Mouse (Mus musculus) gastrocnemius, postnatal 36 days (tissue): ENCODE results near the gene Ephx3. TPM values are rescaled to one million over a fixed set of nuclear protein-coding genes. Genes with fewer than 3 reads are reported as not detected.
"Not testable (repeated sequence)": the region's sequence is repeated elsewhere in the genome, so short reads cannot be mapped to it uniquely, and the experiment has no call there.

ENCODE experiments used
- DNase-seq, 2 experiments: peaks; one replicate each; pipeline ENCODE4 v3.0.0; 2022
- intact Hi-C: fragments of 180-260 bp; cut with DNase I; formaldehyde crosslinking; loops from one replicate; pipeline ENCODE4 v1.15.1; 2025
- long read RNA-seq, 2 experiments: library from polyadenylated mRNA; stranded (forward); transcript quantifications; one replicate each; pipeline ENCODE4 v2.0.0; 2021
- total RNA-seq, 2 experiments: library from RNA; stranded (reverse); gene quantifications; 2 replicates each; pipeline ENCODE4 v1.2.3; 2021

Gene Ephx3
- under 1 TPM; 0.23 to 0.42 TPM for total RNA-seq
- long read RNA-seq, experiment 1 = 0 reads
- long read RNA-seq, experiment 2 = 0 reads

GRCm38 (mm10) chr17:32188863-32189636 lies at the start of gene Ephx3:
Gene Ephx3 (minus strand): TSS chr17:32189549.
- intact Hi-C loops = no loop called here

GRCm38 (mm10) chr17:32238589-32238988 lies 49.2 kb upstream of the Ephx3 start:
- intact Hi-C loops = loop anchor here (5.0 kb wide), 1 partner anchor 44 kb away; the partner anchor contains the start of gene Brd4
- DNase-seq = no peak

More at GRCm38 (mm10) chr17:32188863-32189636, at the start of gene Ephx3:
- no peak for DNase-seq

- DNase-seq = peak; percentile 66 to 68
- intact Hi-C loops = loop anchor here (5.0 kb wide), 1 partner anchor 47 kb away; the partner anchor contains the start of gene Brd4
Observed at GRCm38 (mm10) chr17:32235534-32236191, 46.3 kb upstream of the Ephx3 start.

- intact Hi-C loops = no loop called here
- no peak for DNase-seq
Observed at GRCm38 (mm10) chr17:32233174-32233573, 43.8 kb upstream of the Ephx3 start.

- intact Hi-C loops = loop anchor here (10.0 kb wide), 2 partner anchors 206 to 266 kb away; no protein-coding TSS in a partner anchor
Observed at GRCm38 (mm10) chr17:32229256-32229655, 39.9 kb upstream of the Ephx3 start.

GRCm38 (mm10) chr17:32220873-32221272 lies 31.5 kb upstream of the Ephx3 start:
- intact Hi-C loops = loop anchor here (10.0 kb wide), 2 partner anchors 214 to 274 kb away; no protein-coding TSS in a partner anchor
- DNase-seq = no peak

More at GRCm38 (mm10) chr17:32229256-32229655, 39.9 kb upstream of the Ephx3 start:
- DNase-seq = no peak

GRCm38 (mm10) chr17:32215587-32215986 lies 26.2 kb upstream of the Ephx3 start:
- DNase-seq, intact Hi-C loops: not testable (repeated sequence)

GRCm38 (mm10) chr17:32211554-32211953 lies 22.2 kb upstream of the Ephx3 start:
- intact Hi-C loops = loop anchor here (5.0 kb wide), 1 partner anchor 184 kb away; no protein-coding TSS in a partner anchor
- not testable (repeated sequence) for DNase-seq

- peak; percentile 59 to 77 for DNase-seq
- intact Hi-C loops = loop anchor here (2.0 to 5.0 kb wide), 4 partner anchors 47 to 182 kb away; no protein-coding TSS in a partner anchor
Observed at GRCm38 (mm10) chr17:32209752-32210151, 20.4 kb upstream of the Ephx3 start.

- intact Hi-C loops = loop anchor here (2.0 to 5.0 kb wide), 3 partner anchors 47 to 134 kb away; no protein-coding TSS in a partner anchor
- DNase-seq = peak in 1 of 2 experiments; percentile 50
Observed at GRCm38 (mm10) chr17:32209144-32209543, 19.8 kb upstream of the Ephx3 start.

- intact Hi-C loops = loop anchor here (2.0 to 5.0 kb wide), 3 partner anchors 45 to 133 kb away; no protein-coding TSS in a partner anchor
- peak in 1 of 2 experiments; percentile 65 for DNase-seq
Observed at GRCm38 (mm10) chr17:32207586-32208245, 18.4 kb upstream of the Ephx3 start.

- intact Hi-C loops = loop anchor here (5.0 kb wide), 2 partner anchors 43 to 63 kb away; no protein-coding TSS in a partner anchor
- DNase-seq = no peak
Observed at GRCm38 (mm10) chr17:32205345-32205744, 16.0 kb upstream of the Ephx3 start.

GRCm38 (mm10) chr17:32202972-32203371 lies 13.6 kb upstream of the Ephx3 start:
- intact Hi-C loops = no loop called here

GRCm38 (mm10) chr17:32201086-32201485 lies 11.7 kb upstream of the Ephx3 start:
- intact Hi-C loops = no loop called here

More at GRCm38 (mm10) chr17:32202972-32203371, 13.6 kb upstream of the Ephx3 start:
- no peak for DNase-seq

GRCm38 (mm10) chr17:32199796-32200195 lies 10.4 kb upstream of the Ephx3 start:
- no peak for DNase-seq
- intact Hi-C loops = no loop called here

More at GRCm38 (mm10) chr17:32201086-32201485, 11.7 kb upstream of the Ephx3 start:
- no peak for DNase-seq

GRCm38 (mm10) chr17:32197156-32197555 lies 7.8 kb upstream of the Ephx3 start:
- DNase-seq = no peak
- intact Hi-C loops = no loop called here

- no peak for DNase-seq
- intact Hi-C loops = no loop called here
Observed at GRCm38 (mm10) chr17:32195725-32196124, 6.4 kb upstream of the Ephx3 start.

GRCm38 (mm10) chr17:32193010-32193409 lies 3.7 kb upstream of the Ephx3 start:
- DNase-seq = no peak

GRCm38 (mm10) chr17:32189850-32190249 lies 501 bp upstream of the Ephx3 start:
- intact Hi-C loops = no loop called here
- DNase-seq = no peak

More at GRCm38 (mm10) chr17:32193010-32193409, 3.7 kb upstream of the Ephx3 start:
- intact Hi-C loops = no loop called here

- intact Hi-C loops = no loop called here
- DNase-seq = no peak
Observed at GRCm38 (mm10) chr17:32183017-32183416, 6.3 kb downstream of the Ephx3 start.
